Mouse (Mus musculus) frontal cortex, postnatal 36 days (tissue): ENCODE results near the gene Pgpep1l.

ENCODE experiments used
- DNase-seq, 2 experiments: peaks; one replicate each; pipeline ENCODE4 v3.0.0; 2022; ENCODE audit warnings: low spot score in 2 of 2

Gene Pgpep1l

GRCm38 (mm10) chr7:68262612-68263200, 1.3 kb downstream of the Pgpep1l start:
- no peak for DNase-seq

DNA sequence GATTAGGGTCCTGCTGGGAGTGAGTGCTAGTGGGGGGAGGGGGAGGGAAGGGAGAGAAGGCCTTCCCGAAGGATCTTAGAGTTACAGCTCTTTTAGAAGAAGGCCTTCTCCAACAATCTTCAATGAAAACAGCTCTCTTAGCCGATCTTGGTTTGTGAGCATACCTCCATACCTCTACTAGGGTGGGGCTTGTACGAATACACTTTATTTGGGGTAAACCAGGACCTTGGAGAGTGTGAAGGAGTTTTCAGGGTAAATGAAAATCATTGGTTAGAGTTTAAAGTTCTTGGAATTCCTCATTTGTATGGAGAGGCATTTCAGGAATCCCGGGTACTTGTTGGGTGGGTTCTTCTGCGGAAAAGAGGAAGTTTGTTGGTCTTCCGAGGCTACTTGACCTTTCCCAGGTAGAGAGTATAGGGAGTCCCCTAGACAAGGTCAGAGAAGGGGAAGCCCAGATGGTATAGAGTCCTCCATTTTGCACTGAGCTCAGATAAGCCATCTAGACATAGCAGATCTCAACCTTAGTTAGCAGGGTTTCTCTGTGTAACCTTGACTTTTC, 4.4 kb downstream of the Pgpep1l start:
- no peak for DNase-seq

DNA sequence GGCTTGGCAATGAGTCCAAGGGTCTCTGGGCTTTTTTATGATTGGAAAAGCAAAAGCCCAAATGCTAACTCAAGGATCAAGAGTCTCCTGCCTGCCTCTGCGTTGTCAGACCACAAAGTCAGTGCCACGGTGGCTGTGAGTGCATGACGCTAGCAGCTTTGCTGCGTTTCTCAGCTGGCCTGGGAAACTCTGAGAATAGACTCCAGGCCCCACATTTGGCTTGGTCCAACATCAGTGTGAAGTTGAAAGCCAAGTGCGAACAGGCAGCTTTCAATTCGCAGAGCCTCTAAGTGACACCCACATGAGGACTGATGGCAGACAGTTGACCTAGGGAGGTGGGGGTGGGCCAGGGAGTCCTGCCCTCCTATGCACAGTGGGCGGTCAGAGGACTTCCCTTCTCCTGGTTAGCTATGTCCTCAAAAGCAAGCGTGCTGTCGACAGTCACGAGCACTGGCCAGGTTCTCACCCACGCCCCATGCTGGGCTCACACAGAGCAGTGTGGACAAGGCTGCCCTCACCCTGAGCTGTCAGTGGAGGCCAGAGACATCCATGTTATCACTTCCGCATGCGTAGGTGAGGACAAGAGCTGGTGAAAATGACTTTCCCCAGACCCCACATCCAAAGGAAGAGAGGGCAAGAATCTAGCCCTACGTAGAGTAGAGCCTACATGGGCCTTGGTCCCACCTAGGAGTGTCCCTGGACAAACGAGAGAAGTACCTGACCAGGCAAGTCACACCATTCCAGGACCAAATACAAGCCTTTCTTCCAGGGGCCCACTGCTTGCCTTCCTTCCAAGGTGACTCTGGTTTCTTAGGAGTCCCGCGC, 5.5 kb downstream of the Pgpep1l start:
- no peak for DNase-seq

DNA sequence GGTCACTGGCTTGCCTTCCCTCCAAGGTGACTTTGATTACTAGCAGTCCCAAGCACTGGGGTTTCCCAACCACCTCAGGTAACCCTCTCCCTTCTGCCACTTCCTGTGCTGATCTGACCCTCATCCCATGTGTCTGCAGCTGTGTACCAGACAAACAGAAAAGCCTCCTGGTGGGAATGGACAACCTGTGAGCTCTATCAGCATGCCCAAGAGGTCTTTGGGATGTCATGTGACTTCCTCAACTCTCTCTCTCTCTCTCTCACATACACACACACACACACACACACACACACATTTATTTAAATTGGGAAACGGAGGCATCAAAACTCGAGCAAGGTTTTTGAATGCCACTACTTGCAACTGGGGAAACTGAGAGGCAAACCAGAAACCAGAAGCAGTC, 6.3 kb downstream of the Pgpep1l start:
- no peak for DNase-seq

GRCm38 (mm10) chr7:68250902-68251301, 13.1 kb downstream of the Pgpep1l start:
- DNase-seq = no peak

DNA sequence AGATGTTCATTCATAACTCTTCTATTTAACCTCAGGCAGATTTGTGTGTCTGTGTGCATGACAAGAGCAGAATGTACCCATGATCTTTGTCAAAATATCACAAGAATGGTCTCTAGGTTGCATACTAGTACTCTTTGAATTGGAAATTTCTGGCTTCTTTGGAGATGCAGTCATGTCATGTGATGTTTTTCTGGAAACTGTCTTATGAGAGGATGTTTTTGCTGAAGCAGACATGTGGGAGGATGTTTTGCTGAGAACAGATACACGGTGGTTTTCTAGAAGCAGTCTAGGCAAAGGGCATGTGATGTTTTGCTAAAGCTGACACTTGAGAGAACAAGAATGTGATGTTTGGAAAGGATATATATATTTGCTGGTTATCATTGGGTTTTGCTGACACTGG, 13.6 kb downstream of the Pgpep1l start:
- DNase-seq = no peak

- DNase-seq = no peak
Observed at GRCm38 (mm10) chr7:68246249-68246648, 17.8 kb downstream of the Pgpep1l start.

GRCm38 (mm10) chr7:68245681-68246080, 18.4 kb downstream of the Pgpep1l start:
- no peak for DNase-seq

DNA sequence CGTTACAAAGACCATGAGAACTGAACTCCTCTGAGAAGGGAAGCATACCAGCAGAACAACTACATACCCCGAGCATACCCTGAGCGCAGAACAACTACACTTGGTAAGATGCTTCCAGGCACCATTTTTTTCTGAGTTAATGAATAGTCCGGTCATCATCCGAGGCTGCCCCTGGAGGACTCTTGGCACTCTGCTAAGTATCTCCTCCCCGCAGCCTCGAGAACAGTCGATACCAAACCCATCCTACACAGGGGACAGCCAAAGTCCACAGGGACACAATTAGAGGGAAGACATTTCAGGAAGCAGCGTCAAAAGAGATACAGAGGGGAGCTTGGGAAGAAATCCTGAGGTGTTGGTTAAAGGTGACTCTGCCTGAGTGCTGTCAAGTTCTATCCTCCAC, 22.8 kb downstream of the Pgpep1l start:
- DNase-seq = no peak

- DNase-seq = no peak
Observed at GRCm38 (mm10) chr7:68239220-68239827, 24.7 kb downstream of the Pgpep1l start.

DNA sequence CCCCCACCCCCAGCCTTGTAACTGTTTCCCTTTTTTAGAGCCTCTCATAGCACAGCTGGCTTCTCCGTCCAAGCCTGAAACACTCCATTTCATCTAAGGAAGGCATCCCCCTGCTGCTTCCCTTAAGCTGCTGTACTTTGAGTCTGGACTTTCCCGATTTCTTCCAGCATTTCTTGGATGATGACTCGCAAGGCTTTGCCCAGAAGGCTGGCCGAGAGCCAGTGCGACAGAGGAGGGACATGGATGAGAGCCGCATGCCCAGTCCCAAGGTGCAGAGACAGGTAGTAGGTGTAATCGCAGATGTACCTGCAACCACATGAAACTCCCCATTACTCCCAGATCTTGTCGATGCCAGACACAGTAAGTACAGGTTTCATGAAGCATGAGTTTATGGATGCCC, 27.2 kb downstream of the Pgpep1l start:
- DNase-seq = no peak

DNA sequence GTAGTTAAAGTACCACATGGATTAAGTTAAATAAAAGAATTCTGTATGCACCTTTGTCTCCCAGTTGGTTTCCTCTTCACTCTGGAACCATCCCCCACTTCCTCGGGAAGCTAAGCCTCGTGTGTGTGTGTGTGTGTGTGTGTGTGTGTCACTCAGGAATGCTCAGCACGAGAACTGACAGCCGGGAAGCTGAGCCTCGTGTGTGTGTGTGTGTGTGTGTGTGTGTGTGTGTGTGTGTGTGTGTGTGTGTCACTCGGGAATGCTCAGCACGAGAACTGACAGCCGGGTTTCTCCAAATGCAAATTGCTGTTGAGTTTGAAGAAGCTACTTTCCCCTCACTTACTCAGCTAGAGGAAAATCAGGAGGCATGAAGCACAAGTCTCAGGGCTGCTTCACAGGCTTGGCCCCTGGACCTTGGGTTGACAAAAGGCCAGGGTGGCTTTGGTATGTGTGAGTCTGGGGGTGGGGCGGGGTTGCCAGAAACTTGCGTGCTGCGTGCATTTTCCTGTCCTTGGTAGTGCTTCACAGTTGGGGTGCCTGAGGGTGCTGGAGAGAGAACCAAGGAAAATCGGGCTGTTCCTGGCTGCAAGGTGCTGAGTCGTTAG, 30.3 kb downstream of the Pgpep1l start:
- no peak for DNase-seq

GRCm38 (mm10) chr7:68232521-68232920, 31.5 kb downstream of the Pgpep1l start:
- no peak for DNase-seq

- DNase-seq = no peak
Observed at GRCm38 (mm10) chr7:68230831-68231230, 33.2 kb downstream of the Pgpep1l start.

DNA sequence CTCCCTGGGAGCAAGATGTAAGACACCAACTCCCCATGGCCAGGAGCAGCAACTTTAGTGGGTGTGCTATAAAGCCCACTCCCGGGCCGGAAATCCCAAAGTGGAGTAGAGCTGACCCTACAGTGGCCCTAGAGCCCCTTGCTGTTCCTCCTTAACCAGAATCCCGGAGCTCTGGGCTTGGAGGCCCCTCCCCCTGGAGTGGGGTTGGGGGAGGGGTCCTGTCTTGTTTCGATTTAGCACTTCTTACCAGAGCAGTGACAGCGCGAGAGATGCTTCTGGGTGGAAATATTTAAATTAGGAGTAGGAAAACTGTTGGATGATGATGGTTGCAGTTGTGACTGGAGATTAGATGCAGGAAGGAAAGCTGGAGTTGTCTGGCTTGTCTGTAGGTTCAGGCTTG, 35.5 kb downstream of the Pgpep1l start:
- DNase-seq = no peak

DNA sequence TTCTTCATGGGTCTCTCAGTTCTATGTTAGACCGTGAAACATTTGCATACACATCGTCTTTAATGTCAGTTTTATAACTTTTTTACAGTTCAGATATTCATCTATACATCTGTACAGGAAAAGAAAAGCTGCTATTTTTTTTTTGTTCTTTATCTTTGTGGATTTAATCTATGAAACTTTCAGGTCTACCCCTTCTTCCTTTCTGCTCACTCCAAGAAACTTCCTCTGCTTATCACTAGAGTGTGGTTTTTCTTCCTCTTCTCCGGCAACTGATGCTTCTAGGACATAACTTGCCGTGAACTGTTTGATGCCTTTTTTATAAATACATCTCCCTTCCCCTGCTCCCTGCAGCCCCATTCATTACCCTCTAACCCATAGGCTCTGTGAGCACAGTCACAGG, 36.4 kb downstream of the Pgpep1l start:
- DNase-seq = no peak

DNA sequence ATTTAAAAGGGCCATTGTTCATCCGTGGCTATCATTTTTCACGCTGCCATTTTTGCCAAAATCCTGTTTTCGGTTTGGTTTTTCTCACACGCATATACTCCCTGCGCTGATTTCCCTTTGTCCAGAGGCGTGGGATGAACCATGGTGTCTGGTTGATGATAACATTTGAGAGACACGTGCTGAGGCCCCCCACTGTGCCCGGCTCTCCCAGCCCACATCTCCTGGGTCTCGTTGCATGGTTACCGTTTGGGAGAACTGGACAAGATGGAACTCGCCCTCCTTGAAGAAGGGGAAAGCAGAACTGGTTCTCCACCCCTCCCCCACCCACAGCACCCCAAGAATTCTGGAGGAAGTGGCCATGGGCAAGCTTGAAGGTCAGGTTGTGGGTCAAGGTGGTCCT, 37.0 kb downstream of the Pgpep1l start:
- DNase-seq = no peak

DNA sequence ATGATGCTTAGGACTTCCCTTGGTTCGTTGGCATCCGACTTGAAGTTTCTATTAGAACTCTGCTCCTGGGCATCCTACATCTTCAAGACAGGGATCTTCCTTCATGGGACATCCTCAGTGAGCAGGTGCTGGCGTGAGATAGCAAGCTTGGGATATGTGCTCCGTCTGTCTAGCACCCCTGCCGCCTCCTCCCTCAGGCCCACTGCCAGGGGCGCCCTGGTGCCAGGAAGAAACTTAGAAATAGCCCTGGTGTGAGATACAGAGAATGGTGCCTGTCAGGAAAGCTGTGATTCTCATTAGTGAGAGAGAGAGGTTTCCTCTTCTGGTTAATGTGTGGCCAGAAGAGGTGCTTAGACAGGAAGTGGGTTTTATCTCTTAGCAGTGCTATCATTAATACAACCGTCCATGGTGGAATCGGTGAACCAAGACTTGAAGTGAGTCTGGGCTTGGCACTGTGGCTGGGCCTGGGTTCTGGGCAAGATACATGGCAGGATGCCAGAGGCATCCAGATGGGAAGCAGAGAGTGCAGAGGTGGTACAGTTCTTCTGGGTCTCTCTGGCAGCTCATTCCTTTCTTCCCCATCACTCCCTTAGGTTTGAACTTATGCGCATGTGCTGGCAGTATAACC, 38.5 kb downstream of the Pgpep1l start:
- peak; percentile 45 to 60 for DNase-seq

DNA sequence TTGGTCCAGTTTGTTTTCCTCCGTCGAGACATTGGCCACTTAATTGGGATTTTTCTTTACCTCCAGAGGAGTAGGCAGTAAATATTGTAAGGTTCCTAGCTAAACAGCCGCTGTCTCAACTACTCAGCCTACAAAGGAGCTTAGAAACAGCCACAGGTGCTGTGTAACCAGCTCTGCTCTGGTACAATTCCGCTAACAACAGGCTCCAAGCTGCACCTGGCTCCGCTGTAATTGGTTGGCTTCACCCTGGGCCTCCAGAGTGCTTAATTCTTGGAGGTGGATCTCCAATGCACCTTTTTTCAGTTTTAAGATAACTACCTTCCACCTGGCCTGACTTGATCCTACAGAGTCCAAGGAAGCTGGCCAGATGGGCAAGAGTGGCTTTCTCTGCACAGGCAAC, 40.0 kb downstream of the Pgpep1l start:
- no peak for DNase-seq

GRCm38 (mm10) chr7:68223356-68223808, 40.7 kb downstream of the Pgpep1l start:
- no peak for DNase-seq

- peak; percentile 35 to 53 for DNase-seq
Observed at GRCm38 (mm10) chr7:68221677-68222230, 42.3 kb downstream of the Pgpep1l start.
